8 mouse cellular contexts compared by ENCODE assay signal in genomic region chr2:5951621-5952211, GRCm38 (mm10). TPM values are rescaled to one million over a fixed set of nuclear protein-coding genes. Genes with fewer than 3 reads are reported as not detected.
DNase-seq lines count a peak whose midpoint lies in the region; ATAC-seq and TF ChIP-seq lines count a peak whose summit lies in the region.

No protein-coding gene starts in this region.

- H3K27me3 ChIP-seq in embryonic facial prominence, embryonic 14.5 days (replicated peaks; ENCODE audit: control insufficient read depth, insufficient read depth, low read length) = no peaks in the 10 kb centered on the region
- H3K27me3 ChIP-seq in intestine, embryonic 15.5 days (replicated peaks) = no peaks in the 10 kb centered on the region

- TF ChIP-seq CTCF in lung, adult 2 months (IDR thresholded peaks at IDR 0.05; ENCODE audit: insufficient read depth, low read length) = no peak

- ATAC-seq in embryonic facial prominence, embryonic 14.5 days (ENCODE audit: low read depth) = peak; percentile 51
- peak; percentile 62 for ATAC-seq in intestine, embryonic 15.5 days
- ATAC-seq in megakaryocyte, adult 5-6 weeks (ENCODE audit: poor library complexity, severe bottlenecking) = peak; percentile 65

- peak overlapping the region; percentile 100 for H3K4me3 ChIP-seq in lung, adult 2 months (replicated peaks; ENCODE audit: extremely low read depth, low read depth, low read length)
- H3K4me3 ChIP-seq in embryonic facial prominence, embryonic 14.5 days (ENCODE audit: low read depth, low read length) = peak overlapping the region; percentile 86
- peak overlapping the region; percentile 94 for H3K4me3 ChIP-seq in intestine, embryonic 15.5 days (replicated peaks)

- H3K9me3 ChIP-seq in embryonic facial prominence, embryonic 14.5 days (ENCODE audit: control insufficient read depth, low read length) = no peaks in the 10 kb centered on the region
- H3K9me3 ChIP-seq in intestine, embryonic 15.5 days = no peaks in the 10 kb centered on the region

- peak overlapping the region; percentile 87 for H3K27ac ChIP-seq in embryonic facial prominence, embryonic 14.5 days (replicated peaks; ENCODE audit: low read depth, low read length)
- H3K27ac ChIP-seq in intestine, embryonic 15.5 days = peak overlapping the region; percentile 89

- under 1% methylated on average over 45 of the region's 46 CpGs for WGBS in lung, adult 2 months
- WGBS in embryonic facial prominence, embryonic 14.5 days = under 1% methylated on average over 32 of the region's 46 CpGs
- under 1% methylated on average over 46 of the region's 46 CpGs for WGBS in intestine, embryonic 15.5 days

- no peaks in the 10 kb centered on the region for H3K36me3 ChIP-seq in embryonic facial prominence, embryonic 14.5 days (ENCODE audit: control insufficient read depth, insufficient read depth, low read length)
- H3K36me3 ChIP-seq in intestine, embryonic 15.5 days = no peaks in the 10 kb centered on the region

- peak; percentile 22 for DNase-seq in adrenal gland, adult 8-10 months
- DNase-seq in adrenal gland, adult (ENCODE audit: inconsistent age in 2 of 2, low spot score in 1 of 2) = no peak
- no peak for DNase-seq in lung, adult 2 months
- no peak for DNase-seq in lung, postnatal 4 days
- peak; percentile 29 for DNase-seq in embryonic facial prominence, embryonic 14.5 days (ENCODE audit: low spot score)
- DNase-seq in ovary, adult 18-20 months (ENCODE audit: low spot score) = no peak

- peaks cover 6% of the 10 kb centered on the region for H3K4me1 ChIP-seq in lung, adult 2 months (ENCODE audit: control insufficient read depth, insufficient read depth, low read length)
- peaks cover 5% of the 10 kb centered on the region for H3K4me1 ChIP-seq in embryonic facial prominence, embryonic 14.5 days (ENCODE audit: control insufficient read depth, insufficient read depth, low read length)
- no peaks in the 10 kb centered on the region for H3K4me1 ChIP-seq in intestine, embryonic 15.5 days (replicated peaks)

- TF ChIP-seq POLR2A in lung, adult 2 months (IDR thresholded peaks at IDR 0.05; ENCODE audit: borderline replicate concordance, extremely low read depth, low read depth, low read length) = no peak

- peak overlapping the region; percentile 92 for H3K9ac ChIP-seq in embryonic facial prominence, embryonic 14.5 days (ENCODE audit: low read depth, low read length)
- H3K9ac ChIP-seq in intestine, embryonic 15.5 days = peak overlapping the region; percentile 93

- H3K4me2 ChIP-seq in embryonic facial prominence, embryonic 14.5 days (ENCODE audit: low read depth, low read length) = peak overlapping the region; percentile 77
- H3K4me2 ChIP-seq in intestine, embryonic 15.5 days (replicated peaks) = peak overlapping the region; percentile 67

RNA-seq across cellular contexts. Expression of gene Upf2, which starts 0.4 kb away (rescaled TPM):
- 10 to 100 TPM; 22.7 to 33.4 (median 28.6) TPM for total RNA-seq in adrenal gland, adult 8-10 months (2022)
- 2.3 and 4.5 TPM in 2 replicates for polyA plus RNA-seq in lung, adult 2 months (2012; rRNA removed)
- 9.0 and 10.7 TPM in 2 replicates for polyA plus RNA-seq in embryonic facial prominence, embryonic 14.5 days (2014; fragmentation: Nextera tagmentation; extraction: Ambion mirVana)
- 8.4 and 9.1 TPM in 2 replicates for polyA plus RNA-seq in intestine, embryonic 15.5 days (2015; fragmentation: Nextera tagmentation; extraction: Ambion mirVana)
- 28.9 and 29.6 TPM in 2 replicates for total RNA-seq in megakaryocyte, adult 5-6 weeks (2015)
- 27.6 and 32.9 TPM in 2 replicates for total RNA-seq in megakaryocyte, adult 5-6 weeks (2017)

RNA-seq across cellular contexts. Expression of gene Dhtkd1, which starts 9.1 kb away (rescaled TPM):
- 10 to 100 TPM; 12.2 to 23.6 (median 16.3) TPM for total RNA-seq in adrenal gland, adult 8-10 months (2022)
- polyA plus RNA-seq in lung, adult 2 months (2012; rRNA removed) = 1.3 and 2.1 TPM in 2 replicates
- polyA plus RNA-seq in embryonic facial prominence, embryonic 14.5 days (2014; fragmentation: Nextera tagmentation; extraction: Ambion mirVana) = 1.9 and 2.2 TPM in 2 replicates
- polyA plus RNA-seq in intestine, embryonic 15.5 days (2015; fragmentation: Nextera tagmentation; extraction: Ambion mirVana) = 2.8 and 3.5 TPM in 2 replicates
- total RNA-seq in megakaryocyte, adult 5-6 weeks (2015) = 2.0 TPM in 1 of 2 replicates, not detected in the other
- 0.24 TPM in 1 of 2 replicates, not detected in the other for total RNA-seq in megakaryocyte, adult 5-6 weeks (2017)

RNA-seq across cellular contexts. Expression of gene Sec61a2, which starts 56.5 kb away (rescaled TPM):
- 10 to 100 TPM; 33.2 to 71.0 (median 47.7) TPM for total RNA-seq in adrenal gland, adult 8-10 months (2022)
- 20.7 and 37.4 TPM in 2 replicates for polyA plus RNA-seq in lung, adult 2 months (2012; rRNA removed)
- polyA plus RNA-seq in embryonic facial prominence, embryonic 14.5 days (2014; fragmentation: Nextera tagmentation; extraction: Ambion mirVana) = 69.4 and 79.2 TPM in 2 replicates
- 62.3 and 64.8 TPM in 2 replicates for polyA plus RNA-seq in intestine, embryonic 15.5 days (2015; fragmentation: Nextera tagmentation; extraction: Ambion mirVana)
- 11.6 and 12.5 TPM in 2 replicates for total RNA-seq in megakaryocyte, adult 5-6 weeks (2015)
- 4.0 and 5.7 TPM in 2 replicates for total RNA-seq in megakaryocyte, adult 5-6 weeks (2017)

Comparison
In these comparisons a context has a peak if more than half of its experiments do, and no peak if none do; other contexts are left out.
1. DNase-seq: peak in adrenal gland, adult 8-10 months (single experiment) and embryonic facial prominence, embryonic 14.5 days (single experiment); none in adrenal gland, adult (0 of 2), lung, adult 2 months (single experiment), lung, postnatal 4 days (0 of 2) and ovary, adult 18-20 months (single experiment).
2. Peak in every context shown above with its lines, with median percentiles within 50 percentile points of each other: H3K4me3 ChIP-seq and ATAC-seq.